8 mouse cellular contexts compared by ENCODE assay signal in the genomic region with DNA sequence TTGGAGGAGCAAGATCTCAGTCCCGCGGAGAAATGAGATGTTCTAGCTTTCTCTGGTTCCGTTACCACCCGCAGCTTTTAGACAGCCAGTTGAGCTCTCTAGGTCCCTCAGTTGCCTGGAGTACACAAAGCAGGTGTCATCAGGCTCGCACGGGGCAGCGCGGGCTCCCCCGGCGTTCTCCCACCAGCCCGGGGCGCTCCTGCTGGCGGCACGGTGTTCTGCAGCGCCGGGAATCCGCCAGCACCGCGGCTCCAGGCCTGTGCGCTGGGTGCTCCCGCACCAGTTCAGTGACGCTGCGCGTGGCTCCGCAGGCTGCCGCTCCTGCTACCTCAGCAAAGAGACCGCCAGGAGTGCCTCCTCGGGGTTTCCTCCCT. TPM values are rescaled to one million over a fixed set of nuclear protein-coding genes. Genes with fewer than 3 reads are reported as not detected.
DNase-seq lines count a peak whose midpoint lies in the region; ATAC-seq and TF ChIP-seq lines count a peak whose summit lies in the region.

A gene (minus strand): TSS at position 235 of the 374 bp plus-strand sequence.

- peak; percentile 73 for ATAC-seq in lung, postnatal 0 days
- ATAC-seq in granulocyte monocyte progenitor cell, adult 5-6 weeks (replicated peaks; ENCODE audit: poor library complexity, severe bottlenecking) = peak; percentile 63
- ATAC-seq in midbrain, embryonic 13.5 days = peak; percentile 93

- TF ChIP-seq EP300 in lung, postnatal 0 days (IDR thresholded peaks at IDR 0.05) = no peak

- H3K9ac ChIP-seq in lung, postnatal 0 days (replicated peaks; ENCODE audit: low read depth) = no peak within 1 kb of the TSS
- H3K9ac ChIP-seq in midbrain, embryonic 13.5 days (replicated peaks) = peak within 1 kb of the TSS; percentile 93

- H3K27ac ChIP-seq in lung, postnatal 0 days (ENCODE audit: low read length) = no peak within 1 kb of the TSS
- H3K27ac ChIP-seq in midbrain, embryonic 13.5 days = peak within 1 kb of the TSS; percentile 92

- H3K27me3 ChIP-seq in lung, postnatal 0 days (replicated peaks; ENCODE audit: insufficient read depth, low read length) = peaks cover 20% of the 10 kb centered on the region; the same call in 1 of the 2 replicates
- H3K27me3 ChIP-seq in midbrain, embryonic 13.5 days = peaks cover 11% of the 10 kb centered on the region; the same call in 1 of the 2 replicates

- no peaks in the 10 kb centered on the region for H3K4me1 ChIP-seq in lung, postnatal 0 days (ENCODE audit: insufficient read depth, low read depth, low read length)
- peaks cover 11% of the 10 kb centered on the region; the same call in 1 of the 2 replicates for H3K4me1 ChIP-seq in midbrain, embryonic 13.5 days (replicated peaks)

- peak; percentile 55 for TF ChIP-seq CTCF in lung, postnatal 0 days (IDR thresholded peaks at IDR 0.05)

- H3K36me3 ChIP-seq in lung, postnatal 0 days (ENCODE audit: insufficient read depth, low read length) = no peaks in the 10 kb centered on the region
- no peaks in the 10 kb centered on the region for H3K36me3 ChIP-seq in midbrain, embryonic 13.5 days

- H3K9me3 ChIP-seq in lung, postnatal 0 days (ENCODE audit: low read length) = no peaks in the 10 kb centered on the region
- no peaks in the 10 kb centered on the region for H3K9me3 ChIP-seq in midbrain, embryonic 13.5 days

- WGBS in lung, postnatal 0 days = 2% methylated on average over 28 of the region's 28 CpGs
- WGBS in midbrain, embryonic 13.5 days = under 1% methylated on average over 28 of the region's 28 CpGs

- peak within 1 kb of the TSS; percentile 45 for H3K4me3 ChIP-seq in lung, postnatal 0 days (ENCODE audit: low read depth, low read length)
- H3K4me3 ChIP-seq in midbrain, embryonic 13.5 days (replicated peaks) = peak within 1 kb of the TSS; percentile 85

- peak; percentile 22 for DNase-seq in lung, postnatal 0 days (ENCODE audit: low spot score)
- DNase-seq in lung, postnatal 25 days (ENCODE audit: low spot score) = no peak
- peak; percentile 62 to 69 for DNase-seq in cerebellum, postnatal 25 days
- peak; percentile 82 to 83 for DNase-seq in layer of hippocampus, postnatal 14 days (ENCODE audit: low spot score in 2 of 2)
- peak; percentile 62 for DNase-seq in testis, postnatal 10 days (ENCODE audit: low spot score)
- no peak for DNase-seq in spleen, adult 18-20 months

- peak within 1 kb of the TSS; percentile 78 for H3K4me2 ChIP-seq in lung, postnatal 0 days (replicated peaks; ENCODE audit: low read depth, low read length)
- peak within 1 kb of the TSS; percentile 83 for H3K4me2 ChIP-seq in midbrain, embryonic 13.5 days (replicated peaks)

RNA-seq across cellular contexts. Expression of the gene that starts here (rescaled TPM):
- not detected in 2 replicates for polyA plus RNA-seq in lung, postnatal 0 days (2015; fragmentation: Nextera tagmentation; extraction: Ambion mirVana)
- total RNA-seq in granulocyte monocyte progenitor cell, adult 5-6 weeks (2014; fragmentation: Nextera tagmentation) = not detected in 2 replicates
- not detected in 2 replicates for total RNA-seq in granulocyte monocyte progenitor cell, adult 5-6 weeks (2017)
- 100 to 1,000 TPM; 109 to 125 TPM for total RNA-seq in layer of hippocampus, postnatal 14 days (2021)
- polyA plus RNA-seq in midbrain, embryonic 13.5 days (2015; fragmentation: Nextera tagmentation; extraction: Ambion mirVana) = 8.3 and 9.2 TPM in 2 replicates

Comparison
In these comparisons a context has a peak if more than half of its experiments do, and no peak if none do; other contexts are left out.
1. RNA of the gene that starts here (total RNA-seq): 109 to 125 TPM in layer of hippocampus, postnatal 14 days; not detected in granulocyte monocyte progenitor cell, adult 5-6 weeks; every median in the first group is over 100 times any median in the second.
2. Peak in DNase-seq, ATAC-seq, H3K4me3 ChIP-seq and H3K4me2 ChIP-seq in lung, postnatal 0 days; RNA of the gene not detected or under 1 TPM.
3. Peak in ATAC-seq in granulocyte monocyte progenitor cell, adult 5-6 weeks; RNA of the gene not detected or under 1 TPM.
4. DNase-seq: peak in cerebellum, postnatal 25 days (2 of 2), layer of hippocampus, postnatal 14 days (2 of 2) and testis, postnatal 10 days (single experiment); none in lung, postnatal 25 days (single experiment) and spleen, adult 18-20 months (0 of 2).
5. Peak in every context shown above with its lines, with median percentiles within 50 percentile points of each other: ATAC-seq.